Mouse (Mus musculus) kidney, adult 11 months (tissue): ENCODE results near the gene Alppl2.
A peak's percentile ranks its signal among the peaks of the same experiment; 100 is the strongest.

Source experiments
- DNase-seq: peaks from one replicate; pipeline ENCODE4 v3.0.0; 2022

Alppl2 gene

GRCm38 (mm10) chr1:87041814-87042438 lies 47.8 kb downstream of the Alppl2 start:
- peak; percentile 42 for DNase-seq

- peak; percentile 43 for DNase-seq
These were observed 48.6 kb downstream of the Alppl2 start for GRCm38 (mm10) chr1:87041119-87041518.

GRCm38 (mm10) chr1:87038477-87039070 lies 51.2 kb downstream of the Alppl2 start:
- no peak for DNase-seq
